9 mouse cellular contexts compared by ENCODE assay signal in genomic region chr4:106474241-106474640, GRCm38 (mm10). TPM values are rescaled to one million over a fixed set of nuclear protein-coding genes. Genes with fewer than 3 reads are reported as not detected.
DNase-seq lines count a peak whose midpoint lies in the region; ATAC-seq and TF ChIP-seq lines count a peak whose summit lies in the region.
"Had no signal": no experiment of that assay in that cellular context is flagged by ENCODE, and none has a peak within 500 bp of the region (broad histone marks: within the 10 kb centered on the region; RNA-seq: fewer than 3 reads in every experiment).

No protein-coding gene starts in this region.

- ATAC-seq in cerebellum, adult (ENCODE audit: insufficient number of reproducible peaks, low FRiP score, low TSS enrichment), result peak; percentile 50
- peak; percentile 52; the same call in 1 of the 2 replicates for ATAC-seq in forebrain, embryonic 11.5 days (replicated peaks; ENCODE audit: low FRiP score)
- peak; percentile 42 for ATAC-seq in intestine, embryonic 14.5 days (replicated peaks; ENCODE audit: low FRiP score, low TSS enrichment, low read depth)
- peak; percentile 63; the same call in 1 of the 2 replicates for ATAC-seq in monocyte, adult 5-6 weeks (replicated peaks; ENCODE audit: insufficient number of reproducible peaks, low FRiP score, low TSS enrichment, poor library complexity, severe bottlenecking)

- H3K9me3 ChIP-seq in E14TG2a.4 (ENCODE audit: low read length), result peaks cover 4% of the 10 kb centered on the region; the same call in 1 of the 2 replicates
- no peaks in the 10 kb centered on the region for H3K9me3 ChIP-seq in forebrain, embryonic 11.5 days (ENCODE audit: control insufficient read depth, low read length)
- no peaks in the 10 kb centered on the region for H3K9me3 ChIP-seq in intestine, embryonic 14.5 days (ENCODE audit: control insufficient read depth, low read length)
- H3K9me3 ChIP-seq in limb, embryonic 10.5 days (replicated peaks), result no peaks in the 10 kb centered on the region

- peak; percentile 9; the same call in 1 of the 2 replicates for TF ChIP-seq CTCF in E14TG2a.4 (conservative IDR thresholded peaks at IDR 0.05; ENCODE audit: low read length)

- H3K4me3 ChIP-seq in E14TG2a.4 (replicated peaks; ENCODE audit: low read length), result no peak overlapping the region
- H3K4me3 ChIP-seq in forebrain, embryonic 11.5 days (ENCODE audit: low read depth, low read length), result no peak overlapping the region
- H3K4me3 ChIP-seq in intestine, embryonic 14.5 days (ENCODE audit: low read depth, low read length), result no peak overlapping the region
- H3K4me3 ChIP-seq in limb, embryonic 10.5 days, result no peak overlapping the region

- H3K27me3 ChIP-seq in E14TG2a.4 (ENCODE audit: insufficient read depth, low read length), result peaks cover 6% of the 10 kb centered on the region; the same call in 1 of the 2 replicates
- no peaks in the 10 kb centered on the region for H3K27me3 ChIP-seq in forebrain, embryonic 11.5 days (ENCODE audit: control insufficient read depth, insufficient read depth, low read length)
- H3K27me3 ChIP-seq in intestine, embryonic 14.5 days (replicated peaks; ENCODE audit: control insufficient read depth, insufficient read depth, low read length), result no peaks in the 10 kb centered on the region
- H3K27me3 ChIP-seq in limb, embryonic 10.5 days (ENCODE audit: low read depth, poor library complexity, severe bottlenecking), result no peaks in the 10 kb centered on the region

- no peaks in the 10 kb centered on the region for H3K4me1 ChIP-seq in E14TG2a.4 (replicated peaks; ENCODE audit: low read depth, low read length)
- H3K4me1 ChIP-seq in forebrain, embryonic 11.5 days (replicated peaks; ENCODE audit: control insufficient read depth, insufficient read depth, low read length), result no peaks in the 10 kb centered on the region
- no peaks in the 10 kb centered on the region; the same call in 1 of the 2 replicates for H3K4me1 ChIP-seq in intestine, embryonic 14.5 days (replicated peaks; ENCODE audit: control insufficient read depth, insufficient read depth, low read length)
- H3K4me1 ChIP-seq in limb, embryonic 10.5 days, result no peaks in the 10 kb centered on the region

- H3K27ac ChIP-seq in forebrain, embryonic 11.5 days (ENCODE audit: low read depth, low read length), result no peak overlapping the region
- no peak overlapping the region for H3K27ac ChIP-seq in intestine, embryonic 14.5 days (ENCODE audit: low read depth)
- no peak overlapping the region for H3K27ac ChIP-seq in limb, embryonic 10.5 days

- H3K36me3 ChIP-seq in E14TG2a.4 (ENCODE audit: insufficient read depth, low read length), result no peaks in the 10 kb centered on the region
- H3K36me3 ChIP-seq in forebrain, embryonic 11.5 days (ENCODE audit: control insufficient read depth, insufficient read depth, low read length), result no peaks in the 10 kb centered on the region
- H3K36me3 ChIP-seq in intestine, embryonic 14.5 days (ENCODE audit: control insufficient read depth, insufficient read depth, low read length), result no peaks in the 10 kb centered on the region
- H3K36me3 ChIP-seq in limb, embryonic 10.5 days, result no peaks in the 10 kb centered on the region

- H3K4me2 ChIP-seq in forebrain, embryonic 11.5 days (ENCODE audit: low read depth, low read length, severe bottlenecking), result no peak overlapping the region
- H3K4me2 ChIP-seq in intestine, embryonic 14.5 days (ENCODE audit: low read length), result no peak overlapping the region

- peak; percentile 73 for DNase-seq in 3T3-L1 (ENCODE audit: low read depth, low spot score)
- peak; percentile 83 for DNase-seq in forebrain, embryonic 11.5 days (ENCODE audit: low spot score)
- peak; percentile 75 for DNase-seq in intestine, embryonic 14.5 days (ENCODE audit: low spot score)
- peak; percentile 77 for DNase-seq in limb, embryonic 10.5 days (ENCODE audit: low spot score)
- DNase-seq in thymus, postnatal 0 days (ENCODE audit: low spot score), result peak; percentile 82

- WGBS in forebrain, embryonic 11.5 days, result 2% methylated on average over 6 of the region's 6 CpGs
- 3% methylated on average over 6 of the region's 6 CpGs for WGBS in intestine, embryonic 14.5 days
- WGBS in limb, embryonic 10.5 days, result 9% methylated on average over 6 of the region's 6 CpGs

- H3K9ac ChIP-seq in forebrain, embryonic 11.5 days (ENCODE audit: low read length), result no peak overlapping the region
- no peak overlapping the region for H3K9ac ChIP-seq in intestine, embryonic 14.5 days (ENCODE audit: low read length)

RNA-seq across cellular contexts. Expression of gene Pcsk9, which starts 10.1 kb away (rescaled TPM):
- polyA plus RNA-seq in forebrain, embryonic 11.5 days (2014; fragmentation: Nextera tagmentation; extraction: Ambion mirVana), result 3.9 and 4.8 TPM in 2 replicates
- polyA plus RNA-seq in intestine, embryonic 14.5 days (2014; fragmentation: Nextera tagmentation; extraction: Ambion mirVana), result 95.9 and 101 TPM in 2 replicates
- 2.1 and 2.8 TPM in 2 replicates for polyA plus RNA-seq in limb, embryonic 10.5 days (2016; fragmentation: Nextera tagmentation; extraction: Ambion mirVana)
- not detected in 3 replicates for total RNA-seq in monocyte, adult 5-6 weeks (2017)
- 0.68 and 1.1 TPM in 2 replicates for polyA plus RNA-seq in thymus, postnatal 0 days (2015; fragmentation: Nextera tagmentation; extraction: Ambion mirVana)

RNA-seq across cellular contexts. Expression of gene Bsnd, which starts 17.8 kb away (rescaled TPM):
- not detected in 2 replicates for polyA plus RNA-seq in forebrain, embryonic 11.5 days (2014; fragmentation: Nextera tagmentation; extraction: Ambion mirVana)
- polyA plus RNA-seq in intestine, embryonic 14.5 days (2014; fragmentation: Nextera tagmentation; extraction: Ambion mirVana), result not detected in 2 replicates
- polyA plus RNA-seq in limb, embryonic 10.5 days (2016; fragmentation: Nextera tagmentation; extraction: Ambion mirVana), result not detected in 2 replicates
- not detected in 3 replicates for total RNA-seq in monocyte, adult 5-6 weeks (2017)
- 0.08 and 0.16 TPM in 2 replicates for polyA plus RNA-seq in thymus, postnatal 0 days (2015; fragmentation: Nextera tagmentation; extraction: Ambion mirVana)
- polyA plus RNA-seq: heart, embryonic 14.5 days had no signal

Comparison
In these comparisons a context has a peak if more than half of its experiments do, and no peak if none do; other contexts are left out.
1. RNA of gene Pcsk9, which starts 10.1 kb away (polyA plus RNA-seq): 95.9 to 101 TPM in intestine, embryonic 14.5 days; 3.9 to 4.8 TPM in forebrain, embryonic 11.5 days, 2.1 to 2.8 TPM in limb, embryonic 10.5 days and 0.68 to 1.1 TPM in thymus, postnatal 0 days; every median in the first group is over 10 times any median in the second.
2. Peak in every context shown above with its lines, with median percentiles within 50 percentile points of each other: DNase-seq and ATAC-seq.